Mouse (Mus musculus) sigmoid colon, adult 10 weeks (tissue): ENCODE data around the gene Scn2a. TPM values are rescaled to one million over a fixed set of nuclear protein-coding genes. Genes with fewer than 3 reads are reported as not detected.

Source experiments
- polyA plus RNA-seq: library from polyadenylated mRNA; stranded (reverse); fragments of 350-450 nt; fragmentation: Illumina TruSeq; extraction: RNeasy Lipid Tissue Mini Kit (QIAGEN cat#74804); gene quantifications from one replicate; pipeline ENCODE4 v1.2.3, GENCODE M21; 2014; ENCODE audit warnings: low read depth, low replicate concordance

Gene Scn2a
- polyA plus RNA-seq: 1.6 TPM

GRCm38 (mm10) chr2:65620556-65621166, at the start of gene Scn2a:
TSS of gene Scn2a (plus strand) at chr2:65620771.

Other genes with a start within 250 kb of the Scn2a start
- 4.7 TPM for gene Scn3a, start 53.1 kb upstream of the Scn2a start, polyA plus RNA-seq
- 0.32 TPM for gene Csrnp3, start 225.0 kb downstream of the Scn2a start, polyA plus RNA-seq